ENCODE assay signal across 8 mouse cellular contexts in genomic region chr2:154789977-154790655, GRCm38 (mm10). TPM values are rescaled to one million over a fixed set of nuclear protein-coding genes. Genes with fewer than 3 reads are reported as not detected.
DNase-seq lines count a peak whose midpoint lies in the region; ATAC-seq and TF ChIP-seq lines count a peak whose summit lies in the region.

No protein-coding gene starts in this region.

- peak overlapping the region; percentile 98 for H3K27ac ChIP-seq in gastrocnemius, adult 2 months
- H3K27ac ChIP-seq in hindbrain, embryonic 16.5 days (ENCODE audit: low read depth, low read length): peak overlapping the region; percentile 98
- peak overlapping the region; percentile 99 for H3K27ac ChIP-seq in neural tube, embryonic 13.5 days (replicated peaks)

- peak overlapping the region; percentile 91 for H3K9ac ChIP-seq in hindbrain, embryonic 16.5 days (ENCODE audit: low read depth, low read length)
- H3K9ac ChIP-seq in neural tube, embryonic 13.5 days: peak overlapping the region; percentile 47

- no peak for DNase-seq in gastrocnemius, adult 2 months
- no peak for DNase-seq in gastrocnemius, adult 18-20 months (ENCODE audit: low spot score)
- peak; percentile 16 for DNase-seq in thymus, postnatal 4 days
- DNase-seq in thymus, postnatal 0 days (ENCODE audit: low spot score): no peak
- no peak for DNase-seq in layer of hippocampus, adult 11-12 months (ENCODE audit: low spot score)
- DNase-seq in urinary bladder, postnatal 4 days (ENCODE audit: low spot score in 2 of 2): no peak

- no peak for ATAC-seq in hindbrain, embryonic 16.5 days
- ATAC-seq in neural tube, embryonic 13.5 days (ENCODE audit: low read depth): no peak

- 6% methylated on average over 14 of the region's 14 CpGs for WGBS in hindbrain, embryonic 16.5 days
- WGBS in neural tube, embryonic 13.5 days: 5% methylated on average over 14 of the region's 14 CpGs

- H3K4me3 ChIP-seq in gastrocnemius, adult 2 months: peak overlapping the region; percentile 100
- peak overlapping the region; percentile 74 for H3K4me3 ChIP-seq in hindbrain, embryonic 16.5 days (ENCODE audit: low read length)
- H3K4me3 ChIP-seq in neural tube, embryonic 13.5 days: peak overlapping the region; percentile 98

- H3K4me1 ChIP-seq in hindbrain, embryonic 16.5 days (ENCODE audit: control insufficient read depth, insufficient read depth, low read depth, low read length): peaks cover 29% of the 10 kb centered on the region
- H3K4me1 ChIP-seq in neural tube, embryonic 13.5 days (replicated peaks): peaks cover 44% of the 10 kb centered on the region

- TF ChIP-seq CTCF in gastrocnemius, adult 2 months (IDR thresholded peaks at IDR 0.05): no peak

- H3K36me3 ChIP-seq in hindbrain, embryonic 16.5 days (ENCODE audit: control insufficient read depth, insufficient read depth, low read length): no peaks in the 10 kb centered on the region
- H3K36me3 ChIP-seq in neural tube, embryonic 13.5 days: no peaks in the 10 kb centered on the region

- H3K27me3 ChIP-seq in hindbrain, embryonic 16.5 days (replicated peaks; ENCODE audit: control insufficient read depth, insufficient read depth, low read length): no peaks in the 10 kb centered on the region
- H3K27me3 ChIP-seq in neural tube, embryonic 13.5 days: no peaks in the 10 kb centered on the region

- H3K4me2 ChIP-seq in hindbrain, embryonic 16.5 days (ENCODE audit: low read length): peak overlapping the region; percentile 47
- H3K4me2 ChIP-seq in neural tube, embryonic 13.5 days: peak overlapping the region; percentile 98

- H3K9me3 ChIP-seq in hindbrain, embryonic 16.5 days (ENCODE audit: control insufficient read depth, low read length): no peaks in the 10 kb centered on the region
- H3K9me3 ChIP-seq in neural tube, embryonic 13.5 days: no peaks in the 10 kb centered on the region

- intact Hi-C loops in gastrocnemius, adult 2 months (cut with DNase I): loop anchor here (5.0 kb wide), 1 partner anchor 67 kb away; no protein-coding TSS in a partner anchor

RNA-seq across cellular contexts. Expression of gene Raly, which starts 0.8 kb away (rescaled TPM):
- 10 to 100 TPM; 62.5 to 70.7 TPM for total RNA-seq in gastrocnemius, adult 2 months (2021)
- total RNA-seq in gastrocnemius, adult 18-20 months (2021): 10 to 100 TPM; 54.4 to 59.5 TPM
- polyA plus RNA-seq in thymus, postnatal 0 days (2015; fragmentation: Nextera tagmentation; extraction: Ambion mirVana): 41.4 and 42.9 TPM in 2 replicates
- polyA plus RNA-seq in hindbrain, embryonic 16.5 days (2015; fragmentation: Nextera tagmentation; extraction: Ambion mirVana): 22.8 and 23.4 TPM in 2 replicates
- 27.0 and 28.3 TPM in 2 replicates for polyA plus RNA-seq in neural tube, embryonic 13.5 days (2015; fragmentation: Nextera tagmentation; extraction: Ambion mirVana)

RNA-seq across cellular contexts. Expression of gene a, which starts 1.1 kb away (rescaled TPM):
- total RNA-seq in gastrocnemius, adult 2 months (2021): not detected
- not detected for total RNA-seq in gastrocnemius, adult 18-20 months (2021)
- polyA plus RNA-seq in thymus, postnatal 0 days (2015; fragmentation: Nextera tagmentation; extraction: Ambion mirVana): 37.2 and 44.6 TPM in 2 replicates
- 1.0 and 1.1 TPM in 2 replicates for polyA plus RNA-seq in hindbrain, embryonic 16.5 days (2015; fragmentation: Nextera tagmentation; extraction: Ambion mirVana)
- polyA plus RNA-seq in neural tube, embryonic 13.5 days (2015; fragmentation: Nextera tagmentation; extraction: Ambion mirVana): 1.6 TPM in 1 of 2 replicates, not detected in the other

RNA-seq across cellular contexts. Expression of gene Gm14214, which starts 20.3 kb away (rescaled TPM):
- total RNA-seq in gastrocnemius, adult 2 months (2021): not detected
- total RNA-seq in gastrocnemius, adult 18-20 months (2021): not detected
- not detected in 2 replicates for polyA plus RNA-seq in thymus, postnatal 0 days (2015; fragmentation: Nextera tagmentation; extraction: Ambion mirVana)
- polyA plus RNA-seq in hindbrain, embryonic 16.5 days (2015; fragmentation: Nextera tagmentation; extraction: Ambion mirVana): not detected in 2 replicates
- polyA plus RNA-seq in neural tube, embryonic 13.5 days (2015; fragmentation: Nextera tagmentation; extraction: Ambion mirVana): not detected in 2 replicates

Comparison
In these comparisons a context has a peak if more than half of its experiments do, and no peak if none do; other contexts are left out.
1. RNA of gene a, which starts 1.1 kb away (polyA plus RNA-seq): 37.2 to 44.6 TPM in thymus, postnatal 0 days; 1.0 to 1.1 TPM in hindbrain, embryonic 16.5 days and 1.6 TPM in neural tube, embryonic 13.5 days; every median in the first group is over 10 times any median in the second.
2. Peak in every context shown above with its lines, with median percentiles within 50 percentile points of each other: H3K27ac ChIP-seq and H3K4me3 ChIP-seq.